Mouse (Mus musculus) heart, postnatal 36 days (tissue): ENCODE results near the gene Pak6. TPM values are rescaled to one million over a fixed set of nuclear protein-coding genes. Genes with fewer than 3 reads are reported as not detected.
A peak's percentile ranks its signal among the peaks of the same experiment; 100 is the strongest.

Experiments used
- DNase-seq, 2 experiments: peaks; one replicate each; pipeline ENCODE4 v3.0.0; 2021 to 2022
- intact Hi-C: fragments of 180-260 bp; cut with DNase I; formaldehyde crosslinking; loops from one replicate; pipeline ENCODE4 v1.15.1; 2025
- total RNA-seq, 2 experiments: library from RNA; stranded (reverse); gene quantifications; 2 replicates each; pipeline ENCODE4 v1.2.3; 2021

Gene Pak6
- total RNA-seq, 2 experiments from 2014 or later, result 10.1 to 13.0 TPM

- DNase-seq, result no peak
- intact Hi-C loops, result no loop called here
Measured at GRCm38 (mm10) chr2:118723693-118724486, 60.8 kb downstream of the Pak6 start.

GRCm38 (mm10) chr2:118725511-118725910 is 62.4 kb downstream of the Pak6 start:
- no peak for DNase-seq
- intact Hi-C loops, result no loop called here

- intact Hi-C loops, result no loop called here
- no peak for DNase-seq
Measured at GRCm38 (mm10) chr2:118726873-118727272, 63.8 kb downstream of the Pak6 start.

GRCm38 (mm10) chr2:118727911-118728310 is 64.8 kb downstream of the Pak6 start:
- no peak for DNase-seq
- intact Hi-C loops, result no loop called here

GRCm38 (mm10) chr2:118728337-118728736 is 65.2 kb downstream of the Pak6 start, which contains the start of gene Plcb2:
Gene Plcb2, minus strand, starts transcription at chr2:118728438.
- intact Hi-C loops, result no loop called here
- DNase-seq, result no peak

- intact Hi-C loops, result no loop called here
- DNase-seq, result no peak
Measured at GRCm38 (mm10) chr2:118729194-118729593, 66.1 kb downstream of the Pak6 start.

- no peak for DNase-seq
- intact Hi-C loops, result loop anchor here (1.0 kb wide), 2 partner anchors 30 to 92 kb away; no protein-coding TSS in a partner anchor
Measured at GRCm38 (mm10) chr2:118729816-118730621, 66.9 kb downstream of the Pak6 start.

GRCm38 (mm10) chr2:118730622-118730915 is 67.5 kb downstream of the Pak6 start:
- intact Hi-C loops, result loop anchor here (1.0 kb wide), 2 partner anchors 30 to 92 kb away; no protein-coding TSS in a partner anchor

GRCm38 (mm10) chr2:118731981-118732380 is 68.9 kb downstream of the Pak6 start:
- intact Hi-C loops, result no loop called here
- no peak for DNase-seq

More at GRCm38 (mm10) chr2:118730622-118730915, 67.5 kb downstream of the Pak6 start:
- peak; percentile 76 to 79 for DNase-seq

- no peak for DNase-seq
- intact Hi-C loops, result no loop called here
Measured at GRCm38 (mm10) chr2:118733341-118733740, 70.2 kb downstream of the Pak6 start.

GRCm38 (mm10) chr2:118740341-118740740 is 77.2 kb downstream of the Pak6 start:
- intact Hi-C loops, result no loop called here
- no peak for DNase-seq

GRCm38 (mm10) chr2:118741183-118741582 is 78.1 kb downstream of the Pak6 start:
- intact Hi-C loops, result no loop called here
- no peak for DNase-seq

- intact Hi-C loops, result loop anchor here (1.0 kb wide), 2 partner anchors 36 to 140 kb away; partner anchors contain the start of gene Disp2
- DNase-seq, result peak in 1 of 2 experiments; percentile 24
Measured at GRCm38 (mm10) chr2:118743261-118743943, 80.3 kb downstream of the Pak6 start.

GRCm38 (mm10) chr2:118744621-118745020 is 81.5 kb downstream of the Pak6 start:
- DNase-seq, result no peak
- intact Hi-C loops, result loop anchor here (1.0 to 5.0 kb wide), 3 partner anchors 17 to 803 kb away; partner anchors contain the start of genes Bmf, Chp1 and Exd1

- intact Hi-C loops, result loop anchor here (1.0 to 5.0 kb wide), 3 partner anchors 16 to 802 kb away; partner anchors contain the start of genes Bmf, Chp1 and Exd1
- DNase-seq, result peak; percentile 89 to 94
Measured at GRCm38 (mm10) chr2:118745232-118745884, 82.3 kb downstream of the Pak6 start, which contains the start of gene Inafm2. Gene Inafm2, plus strand, starts transcription at chr2:118745758.

- peak; percentile 45 to 64 for DNase-seq
- intact Hi-C loops, result loop anchor here (1.0 to 5.0 kb wide), 3 partner anchors 15 to 801 kb away; partner anchors contain the start of genes Bmf, Chp1 and Exd1
Measured at GRCm38 (mm10) chr2:118745915-118746901, 83.1 kb downstream of the Pak6 start.

- intact Hi-C loops, result loop anchor here (5.0 kb wide), 2 partner anchors 200 to 800 kb away; partner anchors contain the start of genes Bmf, Chp1 and Exd1
- peak; percentile 49 to 50 for DNase-seq
Measured at GRCm38 (mm10) chr2:118747301-118747960, 84.3 kb downstream of the Pak6 start.
